In the genomic region with DNA sequence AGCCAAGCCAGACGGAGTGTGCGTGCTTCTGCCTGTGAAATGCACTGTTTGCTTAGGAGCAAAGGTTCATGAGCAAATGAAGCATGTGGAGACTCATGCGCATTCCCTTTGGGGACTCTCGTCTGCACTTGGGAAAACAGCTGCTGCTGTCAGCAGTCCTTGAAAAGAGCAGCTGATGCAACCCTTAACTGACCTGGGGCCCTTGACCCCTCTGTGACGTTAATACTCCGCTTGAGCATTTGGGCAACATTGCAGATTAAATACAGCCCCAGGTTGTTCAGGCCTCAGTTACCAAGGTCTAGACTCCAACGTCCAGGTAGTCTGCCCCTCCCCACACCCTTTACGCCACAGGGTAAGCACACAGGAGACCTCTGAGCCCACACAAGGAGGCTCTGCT, we compare ENCODE assay signal across 9 mouse cellular contexts. TPM values are rescaled to one million over a fixed set of nuclear protein-coding genes. Genes with fewer than 3 reads are reported as not detected.
DNase-seq lines count a peak whose midpoint lies in the region; ATAC-seq and TF ChIP-seq lines count a peak whose summit lies in the region.
"Had no signal": no experiment of that assay in that cellular context is flagged by ENCODE, and none has a peak within 500 bp of the region (broad histone marks: within the 10 kb centered on the region; RNA-seq: fewer than 3 reads in every experiment).

No protein-coding gene starts in this region.

- WGBS in hindbrain, embryonic 14.5 days: 35% methylated on average over 8 of the region's 8 CpGs
- 54% methylated on average over 8 of the region's 8 CpGs for WGBS in liver, embryonic 11.5 days

- H3K9ac ChIP-seq in hindbrain, embryonic 14.5 days: no peak overlapping the region
- H3K9ac ChIP-seq in liver, embryonic 11.5 days (ENCODE audit: low read depth, low read length): no peak overlapping the region

- ATAC-seq in hindbrain, embryonic 14.5 days (ENCODE audit: low FRiP score): no peak
- ATAC-seq in liver, embryonic 11.5 days (replicated peaks; ENCODE audit: low FRiP score): peak; percentile 56

- no peak for TF ChIP-seq CTCF in left cerebral cortex, adult 2 months (IDR thresholded peaks at IDR 0.05)

- peak overlapping the region; percentile 76 for H3K27ac ChIP-seq in left cerebral cortex, adult 2 months
- no peak overlapping the region for H3K27ac ChIP-seq in hindbrain, embryonic 14.5 days
- H3K27ac ChIP-seq in liver, embryonic 11.5 days (ENCODE audit: low read depth, low read length): no peak overlapping the region

- no peaks in the 10 kb centered on the region for H3K36me3 ChIP-seq in hindbrain, embryonic 14.5 days (replicated peaks; ENCODE audit: control insufficient read depth, insufficient read depth)
- H3K36me3 ChIP-seq in liver, embryonic 11.5 days (ENCODE audit: control insufficient read depth, insufficient read depth, low read length): no peaks in the 10 kb centered on the region

- intact Hi-C loops in left cerebral cortex, adult 2 months (cut with DNase I): loop anchor here (5.0 kb wide), 1 partner anchor 334 kb away; no protein-coding TSS in a partner anchor

- no peaks in the 10 kb centered on the region for H3K27me3 ChIP-seq in hindbrain, embryonic 14.5 days (ENCODE audit: control insufficient read depth, insufficient read depth, low read length)
- no peaks in the 10 kb centered on the region for H3K27me3 ChIP-seq in liver, embryonic 11.5 days (replicated peaks; ENCODE audit: control insufficient read depth, insufficient read depth, low read length)

- no peak overlapping the region; the same call in 1 of the 2 replicates for H3K4me3 ChIP-seq in left cerebral cortex, adult 2 months
- H3K4me3 ChIP-seq in hindbrain, embryonic 14.5 days (replicated peaks; ENCODE audit: low read length): no peak overlapping the region
- no peak overlapping the region for H3K4me3 ChIP-seq in liver, embryonic 11.5 days (ENCODE audit: low read depth, low read length)

- H3K4me2 ChIP-seq in hindbrain, embryonic 14.5 days (replicated peaks): peak overlapping the region; percentile 21
- no peak overlapping the region for H3K4me2 ChIP-seq in liver, embryonic 11.5 days

- H3K4me1 ChIP-seq in hindbrain, embryonic 14.5 days (replicated peaks; ENCODE audit: control insufficient read depth, insufficient read depth, low read length): peaks cover 5% of the 10 kb centered on the region; the same call in 1 of the 2 replicates
- H3K4me1 ChIP-seq in liver, embryonic 11.5 days (replicated peaks; ENCODE audit: control insufficient read depth, insufficient read depth, low read length): peaks cover 7% of the 10 kb centered on the region

- DNase-seq in left cerebral cortex, adult 2 months (ENCODE audit: extremely low spot score in 1 of 2, low spot score in 2 of 2): no peak
- DNase-seq in left cerebral cortex, adult 11 months (ENCODE audit: low spot score): no peak
- DNase-seq in hindbrain, embryonic 14.5 days (ENCODE audit: low spot score): no peak
- DNase-seq in liver, embryonic 11.5 days (ENCODE audit: low spot score): no peak
- DNase-seq in retina, embryonic 14.5 days (ENCODE audit: low spot score): peak; percentile 58
- DNase-seq in layer of hippocampus, postnatal 36 days: no peak
- no peak for DNase-seq in spleen, postnatal 10 days (ENCODE audit: low spot score in 2 of 2)
- DNase-seq in Muller cell, postnatal 12 days (ENCODE audit: inconsistent ontology term): no peak
- DNase-seq: midbrain, embryonic 14.5 days had no signal

- H3K9me3 ChIP-seq in hindbrain, embryonic 14.5 days (ENCODE audit: control insufficient read depth, low read length): no peaks in the 10 kb centered on the region
- no peaks in the 10 kb centered on the region for H3K9me3 ChIP-seq in liver, embryonic 11.5 days (ENCODE audit: control insufficient read depth, low read length)

RNA-seq across cellular contexts. Expression of gene Fbp1, which starts 20.1 kb away (rescaled TPM):
- under 1 TPM; 0.33 to 0.59 TPM for total RNA-seq in left cerebral cortex, adult 2 months (2021)
- polyA plus RNA-seq in hindbrain, embryonic 14.5 days (2014; fragmentation: Nextera tagmentation; extraction: Ambion mirVana): 0.60 and 0.76 TPM in 2 replicates
- not detected in 2 replicates for polyA plus RNA-seq in liver, embryonic 11.5 days (2014; fragmentation: Nextera tagmentation; extraction: Ambion mirVana)
- total RNA-seq in layer of hippocampus, postnatal 36 days (2021): under 1 TPM in 1 of 2 experiments, not detected in 1; 0.40 TPM
- polyA plus RNA-seq: midbrain, embryonic 14.5 days had no signal

RNA-seq across cellular contexts. Expression of gene Fbp2, which starts 49.9 kb away (rescaled TPM):
- total RNA-seq in left cerebral cortex, adult 2 months (2021): not detected
- 0.30 and 0.87 TPM in 2 replicates for polyA plus RNA-seq in hindbrain, embryonic 14.5 days (2014; fragmentation: Nextera tagmentation; extraction: Ambion mirVana)
- polyA plus RNA-seq in liver, embryonic 11.5 days (2014; fragmentation: Nextera tagmentation; extraction: Ambion mirVana): not detected in 2 replicates
- total RNA-seq in layer of hippocampus, postnatal 36 days (2021): not detected

RNA-seq across cellular contexts. Expression of gene 2010111I01Rik, which starts 56.5 kb away (rescaled TPM):
- total RNA-seq in left cerebral cortex, adult 2 months (2021): 100 to 1,000 TPM; 122 to 140 TPM
- 29.6 and 32.6 TPM in 2 replicates for polyA plus RNA-seq in hindbrain, embryonic 14.5 days (2014; fragmentation: Nextera tagmentation; extraction: Ambion mirVana)
- 30.6 and 31.8 TPM in 2 replicates for polyA plus RNA-seq in liver, embryonic 11.5 days (2014; fragmentation: Nextera tagmentation; extraction: Ambion mirVana)
- total RNA-seq in layer of hippocampus, postnatal 36 days (2021): 10 to 100 TPM; 76.8 to 92.7 TPM
